Mouse (Mus musculus) stomach, embryonic 15.5 days (tissue): Measurements from ENCODE around the gene Rps6kb2. TPM values are rescaled to one million over a fixed set of nuclear protein-coding genes. Genes with fewer than 3 reads are reported as not detected.

Source experiments
- polyA plus RNA-seq: library from polyadenylated mRNA; unstranded; fragments of >200 nt; fragmentation: Nextera tagmentation; extraction: Ambion mirVana; gene quantifications from 2 replicates; pipeline ENCODE4 v1.2.1, GENCODE M21; 2015

Gene Rps6kb2
- polyA plus RNA-seq, 1 experiment from 2014 or later, result 44.7 TPM

Other genes with a start within 250 kb of the Rps6kb2 start
- gene Aldh3b1, start 233.5 kb downstream of the Rps6kb2 start, polyA plus RNA-seq, result 3.6 and 4.2 TPM in 2 replicates
- gene Unc93b1, start 228.2 kb downstream of the Rps6kb2 start, polyA plus RNA-seq, result 21.4 and 22.2 TPM in 2 replicates
- gene Aldh3b3, start 204.7 kb downstream of the Rps6kb2 start, polyA plus RNA-seq, result 0.06 and 0.12 TPM in 2 replicates
- gene Aldh3b2, start 191.0 kb downstream of the Rps6kb2 start, polyA plus RNA-seq, result 14.6 and 22.8 TPM in 2 replicates
- 9.2 and 9.8 TPM in 2 replicates for gene Acy3, start 176.8 kb downstream of the Rps6kb2 start, polyA plus RNA-seq
- 0.21 and 0.31 TPM in 2 replicates for gene Tbx10, start 170.6 kb downstream of the Rps6kb2 start, polyA plus RNA-seq
- 32.2 and 33.6 TPM in 2 replicates for gene Nudt8, start 162.8 kb downstream of the Rps6kb2 start, polyA plus RNA-seq
- gene Gm49405, start 162.7 kb downstream of the Rps6kb2 start, polyA plus RNA-seq, result 3.5 and 3.8 TPM in 2 replicates
- gene Doc2g, start 160.0 kb downstream of the Rps6kb2 start, polyA plus RNA-seq, result 4.0 and 4.5 TPM in 2 replicates
- 198 and 218 TPM in 2 replicates for gene Ndufv1, start 150.5 kb downstream of the Rps6kb2 start, polyA plus RNA-seq
- gene Gstp1, start 125.4 kb downstream of the Rps6kb2 start, polyA plus RNA-seq, result 711 and 842 TPM in 2 replicates
- 13.2 and 19.1 TPM in 2 replicates for gene Gstp2, start 117.3 kb downstream of the Rps6kb2 start, polyA plus RNA-seq
- 3.3 and 7.1 TPM in 2 replicates for gene Gstp3, start 103.8 kb downstream of the Rps6kb2 start, polyA plus RNA-seq
- gene Cabp2, start 81.8 kb downstream of the Rps6kb2 start, polyA plus RNA-seq, result 3.1 and 3.6 TPM in 2 replicates
- 121 and 130 TPM in 2 replicates for gene Cdk2ap2, start 66.2 kb downstream of the Rps6kb2 start, polyA plus RNA-seq
- 12.9 and 16.2 TPM in 2 replicates for gene Pitpnm1, start 63.4 kb downstream of the Rps6kb2 start, polyA plus RNA-seq
- 79.0 and 91.0 TPM in 2 replicates for gene Aip, start 37.5 kb downstream of the Rps6kb2 start, polyA plus RNA-seq
- gene Gpr152, start 23.6 kb downstream of the Rps6kb2 start, polyA plus RNA-seq, result not detected in 2 replicates
- gene Cabp4, start 19.3 kb downstream of the Rps6kb2 start, polyA plus RNA-seq, result 0.13 and 0.19 TPM in 2 replicates
- gene Coro1b, start 14.7 kb downstream of the Rps6kb2 start, polyA plus RNA-seq, result 164 and 180 TPM in 2 replicates
- gene Ptprcap, start 9.8 kb downstream of the Rps6kb2 start, polyA plus RNA-seq, result 6.4 and 7.5 TPM in 2 replicates
- gene Carns1, start 12.1 kb upstream of the Rps6kb2 start, polyA plus RNA-seq, result 1.5 and 2.0 TPM in 2 replicates
- 3.0 and 4.0 TPM in 2 replicates for gene Tbc1d10c, start 27.9 kb upstream of the Rps6kb2 start, polyA plus RNA-seq
- gene Ppp1ca, start 28.7 kb upstream of the Rps6kb2 start, polyA plus RNA-seq, result 745 and 766 TPM in 2 replicates
- gene Rad9a, start 38.3 kb upstream of the Rps6kb2 start, polyA plus RNA-seq, result 25.4 and 27.4 TPM in 2 replicates
- gene Clcf1, start 50.9 kb upstream of the Rps6kb2 start, polyA plus RNA-seq, result 5.4 and 6.2 TPM in 2 replicates
- gene AC109138.7, start 51.0 kb upstream of the Rps6kb2 start, polyA plus RNA-seq, result not detected in 2 replicates
- gene Pold4, start 68.5 kb upstream of the Rps6kb2 start, polyA plus RNA-seq, result 26.7 and 36.4 TPM in 2 replicates
- 27.6 and 32.6 TPM in 2 replicates for gene Ssh3, start 105.8 kb upstream of the Rps6kb2 start, polyA plus RNA-seq
- 9.5 TPM in 2 replicates for gene Ankrd13d, start 119.8 kb upstream of the Rps6kb2 start, polyA plus RNA-seq
- gene Grk2, start 142.9 kb upstream of the Rps6kb2 start, polyA plus RNA-seq, result 18.5 and 18.7 TPM in 2 replicates
- gene Kdm2a, start 234.9 kb upstream of the Rps6kb2 start, polyA plus RNA-seq, result 37.2 and 44.7 TPM in 2 replicates